Mouse (Mus musculus): Measurements from ENCODE around the gene Ensa. TPM values are rescaled to one million over a fixed set of nuclear protein-coding genes. Genes with fewer than 3 reads are reported as not detected.

Ensa gene
- polyA plus RNA-seq, 1 experiment from 2014 or later = 131 TPM

DNA sequence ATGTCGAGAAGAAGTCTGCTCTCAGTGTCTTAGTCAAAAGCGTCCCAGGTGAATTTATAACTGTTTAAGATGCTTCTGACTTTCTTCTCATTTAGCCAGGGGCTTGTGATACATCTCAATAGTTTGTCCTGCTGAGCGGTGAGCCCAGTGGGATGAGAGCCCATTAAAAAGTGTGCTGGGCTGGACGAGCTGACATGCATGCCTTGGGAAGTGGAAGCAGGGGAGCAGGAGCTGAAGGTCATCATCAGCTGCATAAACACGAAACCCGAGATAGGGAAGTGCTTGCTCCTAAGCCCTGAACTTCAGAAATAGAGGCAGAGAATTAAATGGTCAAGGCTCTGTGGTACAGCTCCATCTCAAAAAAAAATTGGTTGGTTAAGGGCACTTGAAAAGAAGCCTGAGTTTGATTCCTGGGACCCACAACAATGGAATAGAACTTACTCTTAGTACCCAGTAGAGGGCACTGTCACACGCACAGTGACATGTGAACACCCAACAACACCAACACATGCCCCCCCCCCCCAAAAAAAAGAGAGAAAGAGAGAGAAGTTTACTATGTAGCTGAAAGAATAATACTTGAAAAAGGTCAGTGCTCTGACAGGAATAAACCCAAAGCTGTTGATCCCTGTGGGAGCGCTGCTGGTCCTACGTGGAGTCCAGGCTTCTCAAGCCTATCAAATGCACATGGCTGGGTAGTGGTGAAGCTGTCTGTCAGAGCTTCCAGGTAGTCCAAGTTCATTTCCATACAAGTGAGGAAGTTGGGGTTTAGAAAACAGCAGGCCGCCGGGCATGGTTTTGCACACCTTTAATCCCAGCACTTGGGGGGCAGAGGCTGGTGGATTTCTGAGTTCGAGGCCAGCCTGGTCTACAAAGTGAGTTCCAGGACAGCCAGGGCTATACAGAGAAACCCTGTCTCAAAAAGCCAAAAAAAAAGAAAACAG is 8.1 kb downstream of the Ensa start:
- no peak for ATAC-seq
- Histone ChIP-seq H3K27ac (ENCODE audit: low read length) (no peak overlapping the region), H3K4me1 (ENCODE audit: control insufficient read depth, insufficient read depth, low read length) (no peaks in the 10 kb centered on the region; the same call in 1 of the 2 replicates), H3K9me3 (replicated peaks; ENCODE audit: control insufficient read depth, low read length, poor library complexity, severe bottlenecking) (no peaks in the 10 kb centered on the region), H3K9ac (ENCODE audit: low read depth, low read length) (no peak overlapping the region), H3K4me3 (ENCODE audit: low read depth, low read length) (no peak overlapping the region), H3K4me2 (ENCODE audit: low read length) (no peak overlapping the region), H3K27me3 (ENCODE audit: control insufficient read depth, insufficient read depth, low read depth, low read length) (no peaks in the 10 kb centered on the region), H3K36me3 (ENCODE audit: control insufficient read depth, insufficient read depth, low read length) (peaks cover 32% of the 10 kb centered on the region)
- 80% methylated on average over 12 of the region's 12 CpGs for WGBS

DNA sequence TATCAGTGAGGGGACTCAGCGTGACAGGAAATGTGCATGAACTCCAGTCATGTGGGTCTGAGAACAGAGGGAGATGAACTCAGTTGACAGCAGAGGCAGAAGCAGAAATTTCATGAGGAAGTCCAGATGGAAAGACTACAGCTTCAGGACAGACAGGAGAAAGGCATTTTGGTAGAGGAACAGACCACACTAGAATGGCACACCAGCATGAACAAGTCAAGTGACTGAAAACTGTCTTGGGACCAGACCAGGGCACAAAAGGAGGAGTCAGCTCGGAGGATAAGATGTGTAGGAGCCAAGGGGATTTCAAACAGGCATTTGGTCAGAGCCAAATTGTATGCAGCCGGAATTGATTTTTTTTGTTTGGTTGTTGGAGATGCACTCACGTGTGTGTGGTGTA is 10.8 kb downstream of the Ensa start:
- Histone ChIP-seq H3K4me1 (ENCODE audit: control insufficient read depth, insufficient read depth, low read length) (no peaks in the 10 kb centered on the region), H3K4me2 (ENCODE audit: low read length) (no peak overlapping the region), H3K27me3 (ENCODE audit: control insufficient read depth, insufficient read depth, low read depth, low read length) (no peaks in the 10 kb centered on the region), H3K36me3 (ENCODE audit: control insufficient read depth, insufficient read depth, low read length) (peaks cover 8% of the 10 kb centered on the region; the same call in 1 of the 2 replicates), H3K27ac (ENCODE audit: low read length) (no peak overlapping the region), H3K4me3 (ENCODE audit: low read depth, low read length) (no peak overlapping the region), H3K9ac (ENCODE audit: low read depth, low read length) (no peak overlapping the region), H3K9me3 (replicated peaks; ENCODE audit: control insufficient read depth, low read length, poor library complexity, severe bottlenecking) (no peaks in the 10 kb centered on the region)
- ATAC-seq = no peak
- 86% methylated on average over 4 of the region's 4 CpGs for WGBS

DNA sequence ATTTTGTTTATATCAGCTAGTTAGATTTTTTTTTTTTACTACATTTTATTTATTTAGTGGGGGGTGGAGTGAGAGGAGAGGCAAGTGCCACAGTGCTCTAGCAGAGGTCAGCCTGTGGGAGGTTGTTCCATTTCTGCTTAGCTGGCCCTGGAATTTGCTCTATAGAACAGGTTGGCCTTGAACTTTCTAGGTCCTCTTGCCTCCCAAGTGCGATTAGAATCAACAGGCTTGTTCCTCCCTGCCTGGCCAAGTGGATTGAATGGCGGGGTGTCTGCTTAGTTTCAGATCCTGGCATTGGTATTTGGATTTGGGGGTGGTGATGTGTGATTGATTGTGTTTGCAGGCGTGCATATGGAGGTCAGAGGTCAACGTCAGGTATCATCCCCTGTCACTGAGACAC is 11.3 kb downstream of the Ensa start:
- Histone ChIP-seq H3K36me3 (ENCODE audit: control insufficient read depth, insufficient read depth, low read length) (peaks cover 8% of the 10 kb centered on the region; the same call in 1 of the 2 replicates), H3K4me2 (ENCODE audit: low read length) (no peak overlapping the region), H3K27me3 (ENCODE audit: control insufficient read depth, insufficient read depth, low read depth, low read length) (no peaks in the 10 kb centered on the region), H3K4me3 (ENCODE audit: low read depth, low read length) (no peak overlapping the region), H3K9me3 (replicated peaks; ENCODE audit: control insufficient read depth, low read length, poor library complexity, severe bottlenecking) (no peaks in the 10 kb centered on the region), H3K4me1 (ENCODE audit: control insufficient read depth, insufficient read depth, low read length) (no peaks in the 10 kb centered on the region), H3K9ac (ENCODE audit: low read depth, low read length) (no peak overlapping the region), H3K27ac (ENCODE audit: low read length) (no peak overlapping the region)
- WGBS = 89% methylated on average over 4 of the region's 4 CpGs
- no peak for ATAC-seq

DNA sequence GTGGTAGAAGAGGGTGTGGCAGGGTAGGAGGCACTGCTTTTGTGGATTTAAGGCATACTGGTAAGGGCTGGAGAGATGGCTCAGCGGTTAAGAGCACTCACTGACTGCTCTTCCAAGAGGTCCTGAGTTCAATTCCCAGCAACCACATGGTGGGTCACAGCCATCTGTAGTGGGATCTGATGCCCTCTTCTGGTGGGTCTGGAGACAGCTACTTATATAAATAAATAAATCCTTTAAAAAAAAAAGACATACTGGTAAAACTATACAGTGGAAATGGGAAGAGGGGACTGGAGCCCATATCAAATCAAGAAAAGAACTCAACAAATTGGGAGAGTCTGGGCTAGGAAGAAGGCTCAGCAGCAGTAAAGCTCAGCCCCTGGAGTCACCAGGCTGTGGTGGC is 14.9 kb downstream of the Ensa start:
- H3K27me3 ChIP-seq (ENCODE audit: control insufficient read depth, insufficient read depth, low read depth, low read length) = no peaks in the 10 kb centered on the region
- H3K4me1 ChIP-seq (ENCODE audit: control insufficient read depth, insufficient read depth, low read length) = no peaks in the 10 kb centered on the region
- no peak overlapping the region for H3K4me3 ChIP-seq (ENCODE audit: low read depth, low read length)
- H3K4me2 ChIP-seq (ENCODE audit: low read length) = no peak overlapping the region
- WGBS = 96% methylated on average over 1 of the region's 1 CpGs
- no peak overlapping the region for H3K9ac ChIP-seq (ENCODE audit: low read depth, low read length)
- H3K27ac ChIP-seq (ENCODE audit: low read length) = no peak overlapping the region
- no peaks in the 10 kb centered on the region for H3K9me3 ChIP-seq (replicated peaks; ENCODE audit: control insufficient read depth, low read length, poor library complexity, severe bottlenecking)
- no peak for ATAC-seq
- H3K36me3 ChIP-seq (ENCODE audit: control insufficient read depth, insufficient read depth, low read length) = peaks cover 2% of the 10 kb centered on the region; the same call in 1 of the 2 replicates

DNA sequence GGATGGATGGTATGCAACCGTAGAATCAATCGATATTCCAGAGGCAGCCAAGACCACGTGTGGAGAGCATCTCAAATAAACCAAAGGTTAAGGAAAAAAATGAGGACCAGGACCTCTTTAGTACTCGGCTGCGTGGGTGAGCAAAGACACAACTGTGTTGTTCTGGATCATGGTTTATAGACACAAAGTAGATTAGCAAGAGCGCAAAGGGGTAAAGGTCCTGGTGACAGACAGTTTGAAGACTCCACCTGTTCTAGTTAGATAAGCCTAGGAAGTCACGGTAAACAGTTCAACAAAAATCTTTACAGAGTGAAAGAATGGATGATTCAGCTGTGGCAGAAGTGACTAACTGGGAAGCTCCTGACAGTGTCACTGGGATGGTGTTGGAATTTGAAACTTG is 18.3 kb downstream of the Ensa start:
- Histone ChIP-seq H3K27me3 (ENCODE audit: control insufficient read depth, insufficient read depth, low read depth, low read length) (no peaks in the 10 kb centered on the region), H3K4me1 (ENCODE audit: control insufficient read depth, insufficient read depth, low read length) (no peaks in the 10 kb centered on the region), H3K9me3 (replicated peaks; ENCODE audit: control insufficient read depth, low read length, poor library complexity, severe bottlenecking) (no peaks in the 10 kb centered on the region), H3K9ac (ENCODE audit: low read depth, low read length) (no peak overlapping the region), H3K36me3 (ENCODE audit: control insufficient read depth, insufficient read depth, low read length) (no peaks in the 10 kb centered on the region), H3K4me3 (ENCODE audit: low read depth, low read length) (no peak overlapping the region), H3K4me2 (ENCODE audit: low read length) (no peak overlapping the region), H3K27ac (ENCODE audit: low read length) (no peak overlapping the region)
- ATAC-seq = no peak
- 90% methylated on average over 7 of the region's 7 CpGs for WGBS

DNA sequence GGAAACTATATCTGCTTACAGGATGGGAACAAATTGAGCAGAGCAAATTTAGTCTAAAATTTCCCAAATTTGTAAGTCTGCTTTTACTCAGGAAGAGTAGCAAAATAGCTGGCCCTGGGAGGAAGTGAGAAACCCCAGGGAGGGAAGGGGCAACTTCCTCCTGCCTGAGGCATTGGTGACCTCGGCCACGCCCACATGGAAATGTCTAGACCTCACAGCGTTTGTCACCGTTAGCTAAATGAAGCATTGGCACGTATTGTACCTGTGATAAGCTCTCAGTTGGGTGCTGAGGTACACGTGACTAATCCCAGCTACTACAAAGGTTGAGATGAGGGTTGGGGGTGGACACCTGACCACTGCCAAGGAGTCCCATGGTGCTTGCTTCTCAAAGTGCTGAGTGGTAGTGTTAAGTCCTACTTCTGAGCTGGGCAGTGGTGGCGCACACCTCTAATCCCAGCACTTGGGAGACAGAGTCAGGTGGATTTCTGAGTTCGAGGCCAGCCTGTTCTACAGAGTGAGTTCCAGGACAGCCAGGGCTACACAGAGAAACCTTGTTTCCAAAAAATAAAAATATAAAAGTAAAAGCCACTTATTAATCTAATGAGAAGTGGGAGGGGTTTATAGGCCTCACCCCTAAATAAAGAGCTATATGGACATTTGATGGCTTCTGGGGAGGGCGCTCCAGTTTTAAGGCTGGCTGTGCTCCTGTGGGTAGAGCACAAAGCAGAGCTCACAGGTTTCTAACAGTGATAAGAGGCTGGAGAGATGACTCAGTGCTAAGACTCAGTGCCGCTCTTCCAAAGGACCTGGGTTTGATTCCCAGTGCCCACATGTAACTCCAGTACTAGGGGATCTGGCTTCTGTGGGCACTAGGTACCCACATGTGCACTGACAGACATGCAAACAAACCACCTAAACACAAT is 20.8 kb downstream of the Ensa start:
- Histone ChIP-seq H3K27me3 (ENCODE audit: control insufficient read depth, insufficient read depth, low read depth, low read length) (no peaks in the 10 kb centered on the region), H3K4me3 (ENCODE audit: low read depth, low read length) (no peak overlapping the region), H3K4me2 (ENCODE audit: low read length) (no peak overlapping the region), H3K27ac (ENCODE audit: low read length) (no peak overlapping the region), H3K4me1 (ENCODE audit: control insufficient read depth, insufficient read depth, low read length) (no peaks in the 10 kb centered on the region), H3K9ac (ENCODE audit: low read depth, low read length) (no peak overlapping the region), H3K9me3 (replicated peaks; ENCODE audit: control insufficient read depth, low read length, poor library complexity, severe bottlenecking) (no peaks in the 10 kb centered on the region), H3K36me3 (ENCODE audit: control insufficient read depth, insufficient read depth, low read length) (no peaks in the 10 kb centered on the region)
- no peak for ATAC-seq
- WGBS = 69% methylated on average over 10 of the region's 10 CpGs

DNA sequence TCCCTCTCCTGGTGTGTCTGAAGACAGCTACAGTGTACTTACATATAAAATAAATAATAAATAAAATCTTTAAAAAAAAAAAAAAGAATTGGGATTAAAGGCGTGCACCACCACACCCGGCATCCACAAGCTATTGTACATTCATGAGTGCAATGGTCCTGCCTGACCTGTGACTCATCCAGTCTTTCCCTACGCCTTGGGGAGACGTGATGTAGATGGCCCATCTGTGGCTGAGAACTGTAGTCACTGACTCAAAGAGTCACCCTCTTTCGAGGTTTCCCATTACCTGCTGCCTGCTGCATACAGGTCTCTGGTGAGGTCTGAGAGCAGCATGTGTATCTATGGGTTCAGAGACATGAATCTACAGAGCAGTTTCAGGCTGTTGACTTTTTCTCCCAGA is 23.2 kb downstream of the Ensa start:
- no peaks in the 10 kb centered on the region for H3K36me3 ChIP-seq (ENCODE audit: control insufficient read depth, insufficient read depth, low read length)
- H3K4me3 ChIP-seq (ENCODE audit: low read depth, low read length) = no peak overlapping the region
- H3K27ac ChIP-seq (ENCODE audit: low read length) = no peak overlapping the region
- no peaks in the 10 kb centered on the region for H3K9me3 ChIP-seq (replicated peaks; ENCODE audit: control insufficient read depth, low read length, poor library complexity, severe bottlenecking)
- 96% methylated on average over 5 of the region's 5 CpGs for WGBS
- H3K9ac ChIP-seq (ENCODE audit: low read depth, low read length) = no peak overlapping the region
- no peak for ATAC-seq
- no peaks in the 10 kb centered on the region for H3K27me3 ChIP-seq (ENCODE audit: control insufficient read depth, insufficient read depth, low read depth, low read length)
- H3K4me2 ChIP-seq (ENCODE audit: low read length) = no peak overlapping the region
- no peaks in the 10 kb centered on the region for H3K4me1 ChIP-seq (ENCODE audit: control insufficient read depth, insufficient read depth, low read length)

DNA sequence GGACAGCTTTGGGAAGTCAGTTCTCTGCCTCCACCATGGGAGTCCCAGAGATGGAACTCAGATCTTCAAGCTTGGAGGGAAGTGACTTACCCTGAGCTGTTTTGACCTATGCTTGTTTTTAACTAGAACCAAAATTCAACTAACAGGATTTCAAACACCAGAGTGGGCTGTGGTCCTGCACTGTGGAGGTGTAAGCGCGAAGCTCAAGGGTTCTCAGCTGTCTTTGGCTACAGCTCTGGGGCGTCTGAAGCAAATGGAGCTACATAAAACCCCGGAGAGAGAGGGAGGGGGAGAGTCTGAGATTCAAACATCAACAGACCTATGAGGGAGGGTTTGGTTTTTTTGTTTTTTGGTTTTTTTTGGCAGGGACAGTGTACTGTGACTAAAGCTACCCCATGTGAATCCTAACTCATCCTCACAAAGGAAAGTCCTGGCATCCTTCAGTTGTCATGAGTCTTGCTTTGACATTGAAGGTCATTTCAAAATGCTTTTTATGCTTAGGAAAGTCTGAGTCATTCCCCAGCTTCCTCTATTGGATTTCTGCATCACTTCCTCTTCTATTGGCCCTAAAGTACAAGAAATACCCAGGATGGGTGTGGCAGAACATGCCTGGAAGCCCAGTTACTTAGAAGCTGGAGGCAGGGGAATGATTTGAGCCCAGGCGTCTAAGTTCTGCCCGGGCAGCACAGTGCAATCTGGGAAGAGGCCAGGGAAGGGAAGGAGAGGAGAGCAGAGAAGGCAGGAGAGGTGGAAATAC is 25.7 kb downstream of the Ensa start:
- H3K27ac ChIP-seq (ENCODE audit: low read length) = no peak overlapping the region

More for the DNA sequence above, 25.7 kb downstream of the Ensa start:
- 84% methylated on average over 6 of the region's 6 CpGs for WGBS
- H3K4me1 ChIP-seq (ENCODE audit: control insufficient read depth, insufficient read depth, low read length) = no peaks in the 10 kb centered on the region; the same call in 1 of the 2 replicates
- no peak overlapping the region for H3K4me3 ChIP-seq (ENCODE audit: low read depth, low read length)
- H3K36me3 ChIP-seq (ENCODE audit: control insufficient read depth, insufficient read depth, low read length) = no peaks in the 10 kb centered on the region
- H3K27me3 ChIP-seq (ENCODE audit: control insufficient read depth, insufficient read depth, low read depth, low read length) = no peaks in the 10 kb centered on the region
- ATAC-seq = no peak
- no peak overlapping the region for H3K9ac ChIP-seq (ENCODE audit: low read depth, low read length)
- no peaks in the 10 kb centered on the region for H3K9me3 ChIP-seq (replicated peaks; ENCODE audit: control insufficient read depth, low read length, poor library complexity, severe bottlenecking)
- no peak overlapping the region for H3K4me2 ChIP-seq (ENCODE audit: low read length)
